Mouse (Mus musculus) WW6 (cell line): ENCODE results near the gene Arrdc3.

Experiments
- DNase-seq: peaks from one replicate; pipeline ENCODE4 v3.0.0-alpha.2; 2013; ENCODE audit warnings: low read depth, low spot score

Gene Arrdc3

DNA sequence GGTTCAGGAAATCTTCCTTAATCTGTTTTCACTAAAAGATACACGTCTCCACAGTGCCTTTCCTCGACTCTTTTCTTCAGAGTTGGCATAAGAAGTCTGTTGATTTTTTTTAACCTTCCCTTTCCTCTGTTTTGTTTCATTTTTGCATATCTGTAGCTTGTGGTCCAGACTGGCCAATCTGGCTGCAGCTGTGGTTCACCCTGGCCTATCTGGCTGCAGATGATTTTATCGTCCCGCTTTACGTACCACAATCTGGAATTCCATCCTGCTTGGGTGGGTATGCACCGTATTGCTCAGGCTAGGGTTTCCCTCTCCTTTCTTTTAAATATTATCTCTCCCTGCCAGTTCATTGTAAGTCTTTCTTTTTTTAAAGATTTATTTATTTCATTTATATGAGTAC is 37.8 kb downstream of the Arrdc3 start:
- no peak for DNase-seq

DNA sequence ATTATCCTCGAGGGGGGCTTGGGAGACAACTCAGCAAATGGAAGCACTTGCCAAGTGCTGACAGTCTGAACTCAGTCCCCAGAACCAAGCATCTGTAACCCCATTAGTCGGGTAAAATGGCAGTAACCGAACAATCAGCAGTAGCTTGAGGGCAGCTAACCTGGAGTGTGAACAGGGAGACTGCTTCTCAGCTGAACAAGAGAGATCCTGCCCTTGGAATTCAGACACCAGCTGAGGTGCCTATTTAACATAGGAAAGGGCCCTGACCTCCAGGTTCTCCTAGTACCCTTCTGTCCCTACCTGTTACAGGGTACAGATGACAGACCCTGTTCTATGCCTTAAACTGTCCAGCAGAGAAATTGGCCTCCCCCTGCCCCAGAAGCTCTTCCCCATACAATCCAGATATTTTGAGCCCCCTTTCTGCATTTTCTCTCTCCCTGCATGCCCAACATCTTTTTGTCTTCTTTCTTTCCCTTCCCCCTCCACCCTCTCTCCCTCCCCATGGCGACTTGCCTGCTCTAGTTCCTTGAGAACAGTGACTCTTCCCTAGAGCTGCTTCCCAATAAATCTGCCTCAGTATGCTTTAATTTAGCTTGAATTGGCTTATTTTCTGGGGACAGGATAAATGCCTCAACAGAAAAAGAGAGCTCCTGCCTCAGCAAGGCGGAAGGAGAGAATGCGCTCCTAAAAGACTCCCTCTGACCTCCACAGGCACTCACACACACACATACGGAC is 38.6 kb downstream of the Arrdc3 start:
- peak; percentile 9 for DNase-seq

DNA sequence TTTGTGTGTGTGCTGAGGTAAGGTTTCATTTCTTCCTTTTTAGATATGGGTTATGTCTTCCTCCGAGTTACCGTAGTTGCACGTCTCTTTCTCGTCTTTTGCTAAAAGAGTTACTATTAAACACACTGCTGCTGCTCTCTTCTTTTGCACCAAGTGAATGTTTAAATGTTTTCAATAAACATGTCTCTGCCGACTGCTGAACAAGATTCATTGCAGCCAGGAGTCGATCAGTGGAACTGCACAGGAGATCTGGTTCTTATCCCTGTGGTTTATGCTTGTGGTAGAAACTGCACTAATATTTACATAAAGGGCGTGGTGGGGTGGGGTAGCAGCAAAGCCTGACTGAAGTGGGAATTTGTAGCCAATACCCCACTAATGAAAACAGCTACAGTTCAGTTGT is 45.0 kb downstream of the Arrdc3 start:
- no peak for DNase-seq

DNA sequence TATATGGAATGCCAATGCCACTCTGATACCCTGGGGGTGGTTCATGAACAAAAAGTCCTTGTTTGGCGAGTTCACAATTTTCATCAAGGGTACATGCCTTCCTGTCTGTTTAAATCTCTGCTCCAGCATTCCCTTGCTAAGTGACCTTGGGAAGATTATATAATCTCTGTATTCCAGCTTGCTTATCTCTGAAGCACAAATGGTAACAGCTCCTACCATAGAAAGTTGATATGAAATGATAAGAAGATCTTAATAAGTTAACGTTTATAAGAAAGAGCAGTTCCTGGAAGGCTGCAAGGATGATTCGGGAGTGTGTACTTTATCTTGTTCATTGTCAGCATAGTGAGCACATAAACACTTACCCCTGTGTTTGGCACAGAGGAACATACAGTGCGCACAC is 46.8 kb downstream of the Arrdc3 start:
- DNase-seq = no peak

DNA sequence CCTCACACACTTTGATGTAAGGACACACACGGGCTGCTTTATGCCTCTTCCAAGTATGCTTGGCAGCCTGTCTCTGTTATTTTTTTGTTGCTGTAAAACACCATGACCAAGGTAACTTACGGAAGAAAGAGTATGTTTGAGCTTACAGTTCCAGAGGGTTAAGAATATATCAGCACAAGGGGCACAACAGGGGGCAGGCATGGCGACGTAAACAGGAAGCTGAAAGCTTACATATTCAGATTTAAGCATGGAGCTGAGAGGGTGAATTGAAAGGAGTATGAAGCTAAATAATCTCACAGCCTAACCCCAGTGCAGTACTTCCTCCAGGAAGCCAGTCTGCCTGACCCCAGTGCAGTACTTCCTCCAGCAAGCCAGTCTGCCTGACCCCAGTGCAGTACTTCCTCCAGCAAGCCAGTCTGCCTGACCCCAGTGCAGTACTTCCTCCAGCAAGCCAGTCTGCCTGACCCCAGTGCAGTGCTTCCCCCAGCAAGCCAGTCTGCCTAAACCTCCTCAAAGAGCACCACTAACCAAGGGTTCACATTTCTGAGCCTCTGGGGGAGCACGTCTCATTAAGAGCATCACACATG is 49.7 kb downstream of the Arrdc3 start:
- DNase-seq = no peak

DNA sequence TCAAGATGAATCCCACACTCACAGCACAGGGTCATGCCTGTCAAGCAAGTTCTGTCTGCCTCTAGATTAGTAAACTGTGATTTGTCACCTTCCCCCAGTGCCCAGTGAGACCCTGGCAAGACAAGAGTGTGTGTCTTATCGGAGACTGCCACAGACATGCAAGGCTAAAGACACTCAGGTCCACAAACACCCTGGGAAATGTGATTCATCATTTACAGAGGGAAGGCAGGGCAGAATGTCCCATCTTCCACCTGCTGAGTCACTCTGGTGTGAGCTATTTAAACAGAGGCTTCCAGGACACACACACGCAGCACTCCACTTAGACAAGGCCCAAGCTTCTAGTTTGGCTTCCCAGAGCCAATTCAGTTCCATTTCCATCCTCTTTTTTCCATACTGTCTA is 53.2 kb downstream of the Arrdc3 start:
- no peak for DNase-seq

DNA sequence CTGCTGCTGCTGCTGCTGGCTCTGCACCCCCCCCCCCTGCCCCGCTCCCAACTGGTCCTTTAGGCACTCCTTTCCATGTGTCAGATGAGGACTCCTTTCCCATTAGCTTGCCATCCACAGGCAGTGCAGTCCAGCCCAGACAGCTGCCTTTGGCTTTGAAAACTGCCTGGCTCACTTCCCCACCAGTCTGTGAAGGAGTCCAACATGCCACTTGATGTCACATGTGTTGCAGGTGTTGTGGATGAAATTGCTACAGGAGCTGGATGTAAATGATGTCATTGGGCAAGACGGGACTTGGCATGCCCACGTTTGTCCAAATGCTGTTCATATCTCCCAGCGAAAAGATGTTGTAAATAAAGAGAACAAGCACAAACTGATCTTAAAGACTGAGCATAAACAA is 56.0 kb downstream of the Arrdc3 start:
- DNase-seq = no peak

DNA sequence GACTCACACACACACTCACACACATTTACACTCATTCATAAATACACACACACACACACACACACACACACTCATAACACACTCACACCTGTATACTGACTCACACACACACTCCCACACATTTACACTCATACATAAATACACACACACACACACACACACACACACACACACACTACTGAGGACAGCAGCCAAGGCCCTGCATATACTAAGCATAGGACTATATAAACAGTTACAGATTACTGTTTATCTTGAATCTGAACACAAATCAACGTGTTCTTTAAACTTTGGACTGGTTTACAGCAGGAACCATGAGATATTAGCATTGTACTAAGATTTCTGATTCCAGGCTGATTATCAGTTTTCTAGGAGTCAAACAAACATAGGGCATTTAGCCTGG is 56.7 kb downstream of the Arrdc3 start:
- DNase-seq = no peak

DNA sequence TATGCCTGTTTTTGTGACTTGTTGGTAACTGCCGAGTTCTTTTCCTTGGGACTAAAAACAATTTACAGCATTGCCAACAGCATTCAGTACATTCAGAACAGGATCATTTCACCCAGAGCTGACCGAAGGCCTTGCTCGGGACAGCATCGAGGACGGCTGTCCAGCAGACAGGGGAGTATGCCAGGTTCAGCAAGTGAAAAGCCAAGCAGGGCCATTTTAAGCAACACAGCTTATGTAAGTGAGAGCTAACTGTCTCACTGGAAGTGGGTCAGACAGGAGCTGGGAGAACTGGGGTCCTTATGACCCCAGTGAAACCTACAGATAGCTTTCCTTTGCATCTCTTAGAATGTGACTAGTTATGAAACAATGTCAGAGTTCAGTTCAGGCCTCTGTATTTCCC is 57.2 kb downstream of the Arrdc3 start:
- DNase-seq = no peak

DNA sequence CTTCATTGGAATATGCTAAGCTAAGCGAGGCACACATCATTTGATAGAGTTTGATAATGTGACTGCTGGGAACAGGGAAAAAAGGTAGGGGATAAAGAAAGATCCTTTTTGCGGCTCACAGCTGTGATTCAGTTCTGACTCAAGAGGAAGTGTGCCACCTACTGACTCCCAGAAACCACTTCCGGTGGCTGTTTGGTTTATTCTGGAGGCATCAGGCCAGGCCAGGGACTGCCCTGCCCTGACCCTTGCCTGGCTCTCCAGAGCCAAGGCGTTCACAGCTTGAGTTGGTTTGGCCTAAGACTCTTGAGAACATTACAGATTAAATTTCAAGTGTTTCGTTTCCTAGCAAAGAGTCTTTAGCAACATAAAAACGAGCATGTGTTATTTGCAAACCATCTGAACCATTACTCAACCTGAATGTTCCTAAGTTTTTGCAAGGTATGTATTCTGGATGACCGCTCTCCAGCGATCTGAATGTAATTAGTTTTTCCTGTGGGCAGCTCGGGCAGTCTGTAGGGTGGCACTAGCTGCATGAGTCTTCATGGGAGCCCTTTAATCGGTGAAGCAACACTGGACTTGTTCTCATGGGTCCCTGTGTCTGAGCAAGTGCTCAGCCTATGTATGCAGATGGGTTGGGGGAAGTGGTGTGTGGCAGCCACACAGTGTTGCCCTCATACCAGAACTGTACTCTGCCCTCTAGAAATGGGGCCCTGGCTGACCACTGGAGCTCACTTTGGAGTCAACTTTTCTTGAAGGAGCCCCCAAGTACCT is 57.9 kb downstream of the Arrdc3 start:
- no peak for DNase-seq

DNA sequence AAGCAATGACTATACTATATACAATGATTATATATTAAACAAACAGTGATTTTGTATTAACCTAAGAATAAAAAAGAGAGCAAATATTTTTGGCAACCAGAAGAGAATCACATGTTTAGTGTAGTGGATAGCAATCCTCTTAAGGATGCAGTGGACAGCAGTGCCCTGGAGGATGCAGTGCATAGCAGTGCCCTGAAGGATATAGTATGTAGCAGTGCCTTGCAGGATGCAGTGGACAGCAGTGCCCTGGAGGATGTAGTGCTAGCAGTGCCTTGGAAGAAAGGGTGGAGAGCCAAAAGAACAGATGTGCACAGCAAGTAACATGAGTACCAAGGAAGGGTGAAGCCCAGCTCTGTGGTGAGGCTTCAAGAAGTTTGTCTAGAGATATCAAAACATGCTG is 61.3 kb downstream of the Arrdc3 start:
- no peak for DNase-seq
